Mouse (Mus musculus) MEL (cell line): ENCODE measurements at regions not wholly inside any gene's neighbourhood (a gene's known extent, or its start where the extent isn't known, plus 50 kb on each side); places are given as distances from the start of the nearest gene placed in this dataset.
"Not testable (repeated sequence)": the region's sequence is repeated elsewhere in the genome, so short reads cannot be mapped to it uniquely, and the experiment has no call there.

ENCODE experiments used
- DNase-seq: peaks from one replicate; pipeline ENCODE4 v3.0.0; 2011; ENCODE audit warnings: low read depth, low spot score
- H3K27ac ChIP-seq: 2 replicates; pipeline ENCODE4 v1.5.1; 2012; ENCODE audit warnings: low read depth, mild to moderate bottlenecking, control low read depth, low read length, moderate library complexity; ENCODE audit not compliant: control insufficient read depth
- H3K27me3 ChIP-seq, 2 experiments: fragments of 150-350 bp in 1 of 2; sonication (generic) in 1 of 2; 2 replicates each; pipeline ENCODE4 v1.6.1; 2012; ENCODE audit warnings: low read length in 2 of 2, mild to moderate bottlenecking in 2 of 2, improper control_type of control experiment in 1 of 2, moderate library complexity in 1 of 2; ENCODE audit not compliant: insufficient read depth in 2 of 2, control insufficient read depth in 1 of 2
- H3K36me3 ChIP-seq, 2 experiments: 2 replicates each; pipeline ENCODE4 v1.6.1; 2012 to 2014; ENCODE audit warnings: low read length in 2 of 2, improper control_type of control experiment in 1 of 2, inconsistent platforms in 1 of 2, mild to moderate bottlenecking in 1 of 2; ENCODE audit not compliant: insufficient read depth in 2 of 2, control insufficient read depth in 1 of 2
- H3K4me1 ChIP-seq, 2 experiments: fragments of 150-350 bp in 1 of 2; sonication (generic) in 1 of 2; 2 replicates each; pipeline ENCODE4 v1.6.1; 2012; ENCODE audit warnings: low read length in 2 of 2, improper control_type of control experiment in 1 of 2, mild to moderate bottlenecking in 1 of 2; ENCODE audit not compliant: insufficient read depth in 2 of 2, control insufficient read depth in 1 of 2
- H3K4me3 ChIP-seq, 2 experiments: fragments of 150-350 bp in 1 of 2; sonication (generic) in 1 of 2; 2 replicates each; pipeline ENCODE4 v1.5.1; 2012; ENCODE audit warnings: low read depth in 2 of 2, low read length in 2 of 2, mild to moderate bottlenecking in 2 of 2, moderate library complexity in 2 of 2, control low read depth in 1 of 2, improper control_type of control experiment in 1 of 2; ENCODE audit not compliant: control insufficient read depth in 1 of 2, insufficient read depth in 1 of 2
- H3K79me2 ChIP-seq: 2 replicates; pipeline ENCODE4 v1.6.1; 2012; ENCODE audit warnings: mild to moderate bottlenecking, low read length, moderate library complexity; ENCODE audit not compliant: control insufficient read depth, poor library complexity, insufficient read depth
- H3K9ac ChIP-seq: 2 replicates; pipeline ENCODE4 v1.6.1; 2012; ENCODE audit warnings: low read depth, mild to moderate bottlenecking, control low read depth, low read length, moderate library complexity; ENCODE audit not compliant: control insufficient read depth, poor library complexity, severe bottlenecking
- H3K9me3 ChIP-seq: fragments of 150-350 bp; sonication (generic); replicated peaks from 2 replicates; pipeline ENCODE4 v1.6.1; 2012; ENCODE audit warnings: mild to moderate bottlenecking, low read length, improper control_type of control experiment, moderate library complexity; ENCODE audit not compliant: insufficient read depth
- E2F4 ChIP-seq: IDR thresholded peaks from 2 replicates; pipeline ENCODE4 v1.6.1; 2011; ENCODE audit warnings: low read depth, low read length, improper control_type of control experiment, borderline replicate concordance
- EP300 ChIP-seq, 2 experiments: IDR thresholded peaks; 2 replicates each; pipeline ENCODE4 v1.6.1; 2011; ENCODE audit warnings: improper control_type of control experiment in 2 of 2, low read length in 2 of 2, low read depth in 1 of 2, mild to moderate bottlenecking in 1 of 2
- GABPA ChIP-seq: IDR thresholded peaks from 2 replicates; pipeline ENCODE4 v1.6.1; 2012; ENCODE audit warnings: low read depth, mild to moderate bottlenecking, inconsistent platforms, low read length, improper control_type of control experiment, moderate library complexity
- MAZ ChIP-seq: IDR thresholded peaks from 2 replicates; pipeline ENCODE4 v1.6.1; 2012; ENCODE audit warnings: low read depth, mild to moderate bottlenecking, inconsistent platforms, low read length, improper control_type of control experiment
- MYB ChIP-seq: IDR thresholded peaks from 2 replicates; pipeline ENCODE4 v1.6.1; 2011; ENCODE audit warnings: mild to moderate bottlenecking, low read depth, low read length, improper control_type of control experiment
- NRF1 ChIP-seq: IDR thresholded peaks from 2 replicates; pipeline ENCODE4 v1.6.1; 2014; ENCODE audit warnings: low read depth, mild to moderate bottlenecking, inconsistent platforms, low read length, improper control_type of control experiment, moderate library complexity; ENCODE audit not compliant: poor library complexity, insufficient read depth, severe bottlenecking
- POLR2AphosphoS5 ChIP-seq: IDR thresholded peaks from 2 replicates; pipeline ENCODE4 v1.6.1; 2012; ENCODE audit warnings: low read depth, borderline replicate concordance, mild to moderate bottlenecking, inconsistent platforms, low read length, moderate library complexity, mixed read lengths
- RAD21 ChIP-seq: IDR thresholded peaks from 2 replicates; pipeline ENCODE4 v1.6.1; 2011; ENCODE audit warnings: mild to moderate bottlenecking, low read depth, low read length, improper control_type of control experiment
- SIN3A ChIP-seq: IDR thresholded peaks from 2 replicates; pipeline ENCODE4 v1.6.1; 2012; ENCODE audit warnings: low read length, improper control_type of control experiment, inconsistent platforms
- TBP ChIP-seq: IDR thresholded peaks from 2 replicates; pipeline ENCODE4 v1.8.0; 2011; ENCODE audit warnings: low read depth, low read length, improper control_type of control experiment
- ZKSCAN1 ChIP-seq: IDR thresholded peaks from 2 replicates; pipeline ENCODE4 v1.6.1; 2012; ENCODE audit warnings: low read depth, mild to moderate bottlenecking, inconsistent platforms, low read length, improper control_type of control experiment, moderate library complexity
- ZNF384 ChIP-seq: IDR thresholded peaks from 2 replicates; pipeline ENCODE4 v1.6.1; 2012; ENCODE audit warnings: low read depth, mild to moderate bottlenecking, inconsistent platforms, low read length, improper control_type of control experiment

- no peak for TF ChIP-seq SIN3A
- TF ChIP-seq EP300 (IDR thresholded peaks at IDR 0.05; ENCODE audit: low read depth in 1 of 2, low read length in 2 of 2) = no peak
- no peak for TF ChIP-seq MAZ
- TF ChIP-seq RAD21 = no peak
- TF ChIP-seq POLR2AphosphoS5 = no peak
- H3K4me1 ChIP-seq = no peaks in the 10 kb centered on the region
- H3K27ac ChIP-seq = no peak overlapping the region
- no peaks in the 10 kb centered on the region for H3K27me3 ChIP-seq
- no peak for DNase-seq
- H3K9ac ChIP-seq = no peak overlapping the region
- no peaks in the 10 kb centered on the region for H3K36me3 ChIP-seq
- H3K79me2 ChIP-seq = no peaks in the 10 kb centered on the region
- no peak overlapping the region for H3K4me3 ChIP-seq
- no peaks in the 10 kb centered on the region for H3K9me3 ChIP-seq
These were observed 2863.9 kb downstream of the Gm37988 start for GRCm38 (mm10) chr1:7671566-7671965.

GRCm38 (mm10) chr1:7709206-7709605 is 2901.5 kb downstream of the Gm37988 start:
- not testable (repeated sequence) for H3K9ac ChIP-seq, H3K79me2 ChIP-seq, H3K4me1 ChIP-seq, H3K36me3 ChIP-seq, H3K27me3 ChIP-seq, H3K4me3 ChIP-seq, H3K27ac ChIP-seq, DNase-seq, H3K9me3 ChIP-seq

- Histone ChIP-seq H3K36me3 (no peaks in the 10 kb centered on the region), H3K27me3 (no peaks in the 10 kb centered on the region), H3K9ac (no peak overlapping the region), H3K4me1 (no peaks in the 10 kb centered on the region), H3K27ac (no peak overlapping the region), H3K9me3 (no peaks in the 10 kb centered on the region), H3K79me2 (no peaks in the 10 kb centered on the region), H3K4me3 (no peak overlapping the region)
- no peak for TF ChIP-seq ZNF384
- TF ChIP-seq E2F4 = no peak
- TF ChIP-seq MYB = no peak
- no peak for TF ChIP-seq TBP
- TF ChIP-seq EP300 (IDR thresholded peaks at IDR 0.05; ENCODE audit: low read depth in 1 of 2, low read length in 2 of 2) = no peak
- TF ChIP-seq MAZ = no peak
- no peak for TF ChIP-seq GABPA
- TF ChIP-seq ZKSCAN1 = no peak
- no peak for TF ChIP-seq SIN3A
- TF ChIP-seq NRF1 = no peak
- no peak for DNase-seq
These were observed 2925.0 kb downstream of the Gm37988 start for GRCm38 (mm10) chr1:7732725-7733124.
